Comparison of ENCODE assay signal across 11 mouse cellular contexts in the genomic region with DNA sequence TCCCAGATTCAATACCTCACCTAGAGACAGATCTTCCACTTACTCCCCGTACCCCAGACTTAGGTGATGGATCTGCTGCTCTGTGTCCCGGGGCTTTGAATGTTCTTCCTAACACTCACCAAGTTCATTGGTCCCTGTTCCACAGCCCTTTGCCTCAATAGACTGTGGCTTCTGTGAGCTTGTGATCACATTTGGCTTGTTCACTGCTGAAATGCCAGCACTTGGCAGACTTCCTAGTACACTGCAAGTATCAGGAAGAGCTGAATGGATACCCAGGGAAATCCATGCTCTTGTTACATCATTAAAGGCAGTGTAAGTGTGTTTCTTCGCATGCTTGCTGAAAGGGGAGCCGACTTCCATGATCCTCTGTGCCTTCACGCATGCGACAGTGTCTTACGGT. TPM values are rescaled to one million over a fixed set of nuclear protein-coding genes. Genes with fewer than 3 reads are reported as not detected.
A peak's percentile ranks its signal among the peaks of the same experiment; 100 is the strongest.
DNase-seq lines count a peak whose midpoint lies in the region; ATAC-seq and TF ChIP-seq lines count a peak whose summit lies in the region.
"Had no signal": no experiment of that assay in that cellular context is flagged by ENCODE, and none has a peak within 500 bp of the region (broad histone marks: within the 10 kb centered on the region; RNA-seq: fewer than 3 reads in every experiment).

No protein-coding gene starts in this region.

- no peaks in the 10 kb centered on the region for H3K79me2 ChIP-seq in liver, adult 2 months (ENCODE audit: control insufficient read depth, insufficient read depth, low read length)

- H3K4me3 ChIP-seq in liver, adult 2 months (ENCODE audit: insufficient read depth, low read depth, low read length), result no peak overlapping the region
- H3K4me3 ChIP-seq in liver, embryonic 12.5 days, result no peak overlapping the region
- no peak overlapping the region for H3K4me3 ChIP-seq in kidney, embryonic 15.5 days (replicated peaks)
- H3K4me3 ChIP-seq: heart, adult 2 months; lung, embryonic 15.5 days had no signal

- no peaks in the 10 kb centered on the region for H3K9me3 ChIP-seq in liver, embryonic 12.5 days (replicated peaks)
- H3K9me3 ChIP-seq in kidney, embryonic 15.5 days (replicated peaks), result no peaks in the 10 kb centered on the region
- H3K9me3 ChIP-seq: lung, embryonic 15.5 days had no signal

- no peak overlapping the region for H3K27ac ChIP-seq in liver, adult 2 months (replicated peaks; ENCODE audit: insufficient read depth, low read depth, low read length)
- H3K27ac ChIP-seq in liver, embryonic 12.5 days, result no peak overlapping the region
- no peak overlapping the region for H3K27ac ChIP-seq in kidney, embryonic 15.5 days
- H3K27ac ChIP-seq: heart, adult 2 months; lung, embryonic 15.5 days had no signal

- peak; percentile 15 for DNase-seq in liver, adult 2 months (ENCODE audit: extremely low read depth, low read depth, low spot score)
- DNase-seq in cerebellum, postnatal 10 days, result peak; percentile 75 to 78
- peak; percentile 47 to 80 for DNase-seq in layer of hippocampus, postnatal 14 days (ENCODE audit: low spot score in 2 of 2)
- DNase-seq in testis, postnatal 14 days (ENCODE audit: low spot score), result no peak
- no peak for DNase-seq in kidney, adult 11 months
- DNase-seq: heart, adult 2 months; thymus, adult 2 months had no signal

- no peak for TF ChIP-seq CTCF in liver, adult 2 months (IDR thresholded peaks at IDR 0.05; ENCODE audit: low read depth, low read length)

- WGBS in liver, adult 2 months, result 92% methylated on average over 7 of the region's 7 CpGs
- 79% methylated on average over 7 of the region's 7 CpGs for WGBS in liver, embryonic 12.5 days (ENCODE audit: insufficient replicate concordance)
- 88% methylated on average over 7 of the region's 7 CpGs for WGBS in kidney, embryonic 15.5 days

- no peak overlapping the region for H3K4me2 ChIP-seq in liver, embryonic 12.5 days
- H3K4me2 ChIP-seq in kidney, embryonic 15.5 days, result no peak overlapping the region
- H3K4me2 ChIP-seq: lung, embryonic 15.5 days had no signal

- no peak for TF ChIP-seq POLR2A in liver, adult 2 months (IDR thresholded peaks at IDR 0.05; ENCODE audit: extremely low read depth, insufficient read depth, low read length)

- H3K4me1 ChIP-seq in liver, adult 2 months (ENCODE audit: control insufficient read depth, insufficient read depth, low read length), result no peaks in the 10 kb centered on the region
- H3K4me1 ChIP-seq in liver, embryonic 12.5 days, result no peaks in the 10 kb centered on the region
- no peaks in the 10 kb centered on the region for H3K4me1 ChIP-seq in kidney, embryonic 15.5 days
- H3K4me1 ChIP-seq: lung, embryonic 15.5 days had no signal

- H3K9ac ChIP-seq in liver, adult 2 months (ENCODE audit: low read depth, low read length), result no peak overlapping the region
- no peak overlapping the region for H3K9ac ChIP-seq in liver, embryonic 12.5 days
- H3K9ac ChIP-seq in kidney, embryonic 15.5 days, result no peak overlapping the region
- H3K9ac ChIP-seq: lung, embryonic 15.5 days had no signal

- no peaks in the 10 kb centered on the region for H3K36me3 ChIP-seq in liver, adult 2 months (ENCODE audit: control insufficient read depth, insufficient read depth, low read length)
- no peaks in the 10 kb centered on the region for H3K36me3 ChIP-seq in liver, embryonic 12.5 days
- H3K36me3 ChIP-seq in kidney, embryonic 15.5 days, result no peaks in the 10 kb centered on the region
- H3K36me3 ChIP-seq: lung, embryonic 15.5 days had no signal

- ATAC-seq in liver, embryonic 12.5 days, result no peak
- ATAC-seq in kidney, embryonic 15.5 days (replicated peaks; ENCODE audit: low FRiP score), result no peak
- ATAC-seq: activated CD4-positive, CD25-positive, alpha-beta regulatory T cell, adult 4 months had no signal

- H3K27me3 ChIP-seq in liver, adult 2 months (ENCODE audit: control insufficient read depth, insufficient read depth, low read length), result no peaks in the 10 kb centered on the region
- H3K27me3 ChIP-seq in liver, embryonic 12.5 days (replicated peaks), result no peaks in the 10 kb centered on the region
- no peaks in the 10 kb centered on the region for H3K27me3 ChIP-seq in kidney, embryonic 15.5 days
- H3K27me3 ChIP-seq: lung, embryonic 15.5 days had no signal

RNA-seq across cellular contexts. Expression of a gene that starts 17.0 kb away (rescaled TPM):
- total RNA-seq in liver, adult 2 months (2014; rRNA removed), result under 0.01 TPM in 1 of 2 replicates, not detected in the other
- polyA plus RNA-seq in liver, adult 2 months (2012; rRNA removed), result not detected in 2 replicates
- 0.02 TPM in 1 of 2 replicates, not detected in the other for polyA plus RNA-seq in liver, embryonic 12.5 days (2016; fragmentation: Nextera tagmentation; extraction: Ambion mirVana)
- total RNA-seq in layer of hippocampus, postnatal 14 days (2021), result 100 to 1,000 TPM; 462 to 539 TPM
- 2.5 and 4.1 TPM in 2 replicates for polyA plus RNA-seq in kidney, embryonic 15.5 days (2015; fragmentation: Nextera tagmentation; extraction: Ambion mirVana)

Comparison
In these comparisons a context has a peak if more than half of its experiments do, and no peak if none do; other contexts are left out.
1. DNase-seq: peak in liver, adult 2 months (single experiment), cerebellum, postnatal 10 days (2 of 2) and layer of hippocampus, postnatal 14 days (2 of 2); none in testis, postnatal 14 days (single experiment) and kidney, adult 11 months (single experiment).